Mouse (Mus musculus) erythroblast, adult 5-6 weeks (primary cell): ENCODE results near the gene Trim44. TPM values are rescaled to one million over a fixed set of nuclear protein-coding genes. Genes with fewer than 3 reads are reported as not detected.

Experiments used
- total RNA-seq, 2 experiments: library from RNA; stranded (forward) in 1 of 2; stranded (reverse) in 1 of 2; fragments of 150-400 nt in 1 of 2; fragments of 200-764, 138-1000 nt in 1 of 2; gene quantifications; 2 replicates each; pipeline versions ENCODE4 v1.2.3 to v1.2.4; 2015 to 2017; ENCODE audit warnings: low replicate concordance in 2 of 2

The Trim44 gene
- total RNA-seq, 2 experiments from 2014 or later, result 37.7 to 42.0 TPM

Other genes with a start within 250 kb of the Trim44 start
- 6.7 and 7.7 TPM in 2 replicates for gene Ldlrad3, start 221.4 kb downstream of the Trim44 start, total RNA-seq (2015; ENCODE audit: low replicate concordance)
- 3.2 and 6.2 TPM in 2 replicates for gene Ldlrad3, start 221.4 kb downstream of the Trim44 start, total RNA-seq (2017; ENCODE audit: low replicate concordance)
- gene Fjx1, start 44.7 kb upstream of the Trim44 start, total RNA-seq (2015; ENCODE audit: low replicate concordance), result not detected in 2 replicates
- gene Fjx1, start 44.7 kb upstream of the Trim44 start, total RNA-seq (2017; ENCODE audit: low replicate concordance), result not detected in 2 replicates
- not detected in 2 replicates for gene Pamr1, start 142.2 kb upstream of the Trim44 start, total RNA-seq (2015; ENCODE audit: low replicate concordance)
- not detected in 2 replicates for gene Pamr1, start 142.2 kb upstream of the Trim44 start, total RNA-seq (2017; ENCODE audit: low replicate concordance)